9 mouse cellular contexts compared by ENCODE assay signal in genomic region chr14:57133161-57133661, GRCm38 (mm10). TPM values are rescaled to one million over a fixed set of nuclear protein-coding genes. Genes with fewer than 3 reads are reported as not detected.
DNase-seq lines count a peak whose midpoint lies in the region; ATAC-seq and TF ChIP-seq lines count a peak whose summit lies in the region.
"Had no signal": no experiment of that assay in that cellular context is flagged by ENCODE, and none has a peak within 500 bp of the region (broad histone marks: within the 10 kb centered on the region; RNA-seq: fewer than 3 reads in every experiment).

Gjb6 (minus strand) TSS chr14:57133611.

- ATAC-seq in heart, embryonic 13.5 days (ENCODE audit: extremely low read depth, insufficient number of reproducible peaks, low FRiP score, low TSS enrichment): no peak
- 0 out of 2 replicates have a peak, but pooled peaks have one; percentile 46 for ATAC-seq in forebrain, embryonic 15.5 days (replicated peaks)
- no peak for ATAC-seq in CD4-positive, CD25-positive, alpha-beta regulatory T cell, adult 4 months

- H3K4me1 ChIP-seq in heart, embryonic 13.5 days: peaks cover 6% of the 10 kb centered on the region; the same call in 1 of the 2 replicates
- peaks cover 0 to 2% of the 10 kb centered on the region in 2 experiments; a peak in 1 of 4 replicates for H3K4me1 ChIP-seq in ES-E14 (ENCODE audit: control insufficient read depth in 2 of 2, insufficient read depth in 2 of 2, low read length in 2 of 2, poor library complexity in 1 of 2)
- peaks cover 9% of the 10 kb centered on the region for H3K4me1 ChIP-seq in forebrain, embryonic 15.5 days
- H3K4me1 ChIP-seq in limb, embryonic 10.5 days: peaks cover 30% of the 10 kb centered on the region

- no peaks in the 10 kb centered on the region for H3K9me3 ChIP-seq in heart, embryonic 13.5 days
- no peaks in the 10 kb centered on the region for H3K9me3 ChIP-seq in ES-E14 (ENCODE audit: control insufficient read depth, insufficient read depth, low read depth, low read length)
- H3K9me3 ChIP-seq in forebrain, embryonic 15.5 days: no peaks in the 10 kb centered on the region
- H3K9me3 ChIP-seq in limb, embryonic 10.5 days (replicated peaks): no peaks in the 10 kb centered on the region
- H3K9me3 ChIP-seq: G1E had no signal

- WGBS in heart, embryonic 13.5 days: 3% methylated on average over 33 of the region's 33 CpGs
- WGBS in forebrain, embryonic 15.5 days: under 1% methylated on average over 33 of the region's 33 CpGs
- WGBS in limb, embryonic 10.5 days: 3% methylated on average over 33 of the region's 33 CpGs

- H3K9ac ChIP-seq in heart, embryonic 13.5 days: peak within 1 kb of the TSS; percentile 40; the same call in 1 of the 2 replicates
- peak within 1 kb of the TSS; percentile 48; the same call in 1 of the 2 replicates for H3K9ac ChIP-seq in ES-E14 (ENCODE audit: insufficient read depth, low read depth, low read length, poor library complexity, severe bottlenecking)
- 0 out of 2 replicates have a peak within 1 kb of the TSS, but pooled peaks have one; percentile 13 for H3K9ac ChIP-seq in forebrain, embryonic 15.5 days (replicated peaks)

- no peaks in the 10 kb centered on the region for H3K36me3 ChIP-seq in heart, embryonic 13.5 days
- H3K36me3 ChIP-seq in ES-E14 (ENCODE audit: control insufficient read depth, insufficient read depth, low read length, poor library complexity, severe bottlenecking): no peaks in the 10 kb centered on the region
- no peaks in the 10 kb centered on the region for H3K36me3 ChIP-seq in forebrain, embryonic 15.5 days
- no peaks in the 10 kb centered on the region for H3K36me3 ChIP-seq in limb, embryonic 10.5 days
- H3K36me3 ChIP-seq: G1E had no signal

- peak within 1 kb of the TSS; percentile 47 for H3K4me3 ChIP-seq in heart, embryonic 13.5 days
- H3K4me3 ChIP-seq in ES-E14 (ENCODE audit: insufficient read depth in 1 of 2, low read depth in 1 of 2, low read length in 2 of 2, poor library complexity in 1 of 2, severe bottlenecking in 1 of 2): peak within 1 kb of the TSS; percentile 44 to 60
- H3K4me3 ChIP-seq in forebrain, embryonic 15.5 days: peak within 1 kb of the TSS; percentile 41
- peak within 1 kb of the TSS; percentile 51 for H3K4me3 ChIP-seq in limb, embryonic 10.5 days

- in situ Hi-C loops in ES-E14 (cut with MboI; ENCODE audit: low sequenced_read_pairs in 2 of 2, unreplicated experiment in 2 of 2): no loop called here

- peak within 1 kb of the TSS; percentile 71 for H3K4me2 ChIP-seq in heart, embryonic 13.5 days
- peak within 1 kb of the TSS; percentile 71 for H3K4me2 ChIP-seq in forebrain, embryonic 15.5 days (replicated peaks)

- peaks cover 85% of the 10 kb centered on the region for H3K27me3 ChIP-seq in heart, embryonic 13.5 days (replicated peaks)
- H3K27me3 ChIP-seq in forebrain, embryonic 15.5 days: peaks cover 26% of the 10 kb centered on the region; the same call in 1 of the 2 replicates
- peaks cover 72% of the 10 kb centered on the region for H3K27me3 ChIP-seq in limb, embryonic 10.5 days (ENCODE audit: low read depth, poor library complexity, severe bottlenecking)

- DNase-seq in heart, adult 18-20 months: no peak
- DNase-seq in ES-E14 (ENCODE audit: low read depth, low spot score): no peak
- peak; percentile 46 for DNase-seq in limb, embryonic 10.5 days (ENCODE audit: low spot score)
- DNase-seq in right cerebral cortex, adult 2 months (ENCODE audit: low spot score in 2 of 2): peak; percentile 20 to 28
- DNase-seq in cerebellum, adult 11-12 months: no peak

- H3K27ac ChIP-seq in heart, embryonic 13.5 days (replicated peaks): no peak within 1 kb of the TSS
- no peak within 1 kb of the TSS for H3K27ac ChIP-seq in ES-E14 (ENCODE audit: insufficient read depth, low read depth, low read length, poor library complexity, severe bottlenecking)
- H3K27ac ChIP-seq in forebrain, embryonic 15.5 days (replicated peaks): no peak within 1 kb of the TSS
- H3K27ac ChIP-seq in limb, embryonic 10.5 days: 0 out of 2 replicates have a peak within 1 kb of the TSS, but pooled peaks have one; percentile 20

TF ChIP-seq in ES-E14, 5 proteins besides CTCF, POLR2A, EP300 and RAD21:
- TF ChIP-seq ZC3H11A (IDR thresholded peaks at IDR 0.05; ENCODE audit: borderline replicate concordance, low read depth, low read length) (no peak), MAFK (IDR thresholded peaks at IDR 0.05; ENCODE audit: insufficient read depth, low read depth, low read length) (no peak), HCFC1 (IDR thresholded peaks at IDR 0.05; ENCODE audit: borderline replicate concordance, insufficient read depth, low read length) (no peak), ZNF384 (IDR thresholded peaks at IDR 0.05; ENCODE audit: low read depth, low read length) (no peak), CHD2 (IDR thresholded peaks at IDR 0.05; ENCODE audit: low read depth, low read length) (no peak)

RNA-seq across cellular contexts. Expression of gene Gjb6, which starts in this region (rescaled TPM):
- polyA plus RNA-seq in heart, embryonic 13.5 days (2015; fragmentation: Nextera tagmentation; extraction: Ambion mirVana): 0.10 and 0.27 TPM in 2 replicates
- total RNA-seq in heart, adult 18-20 months (2021): not detected
- not detected in 2 replicates for total RNA-seq in ES-E14 (2012; rRNA removed)
- 7.6 and 8.5 TPM in 2 replicates for polyA plus RNA-seq in forebrain, embryonic 15.5 days (2015; fragmentation: Nextera tagmentation; extraction: Ambion mirVana)
- 1.8 and 7.0 TPM in 2 replicates for polyA plus RNA-seq in limb, embryonic 10.5 days (2016; fragmentation: Nextera tagmentation; extraction: Ambion mirVana)
- polyA plus RNA-seq in CD4-positive, CD25-positive, alpha-beta regulatory T cell, adult 4 months (2017; shearing (Covaris generic)): under 1 TPM in 1 of 2 experiments, not detected in 1; 0.26 TPM
- polyA plus RNA-seq: G1E had no signal

Comparison
In these comparisons a context has a peak if more than half of its experiments do, and no peak if none do; other contexts are left out.
1. DNase-seq: peak in limb, embryonic 10.5 days (single experiment) and right cerebral cortex, adult 2 months (2 of 2); none in heart, adult 18-20 months (0 of 2), ES-E14 (single experiment) and cerebellum, adult 11-12 months (single experiment).
2. Peak in every context shown above with its lines, with median percentiles within 50 percentile points of each other: H3K4me3 ChIP-seq and H3K9ac ChIP-seq.